Mouse (Mus musculus) left cerebral cortex, adult 8-10 months (tissue): ENCODE data around the gene Ckm. TPM values are rescaled to one million over a fixed set of nuclear protein-coding genes. Genes with fewer than 3 reads are reported as not detected.

Source experiments
- DNase-seq, 2 experiments: peaks; one replicate each; pipeline ENCODE4 v3.0.0; 2022; ENCODE audit warnings: low spot score in 2 of 2
- total RNA-seq, 4 experiments: library from RNA; stranded (reverse); gene quantifications; 2 replicates each; pipeline ENCODE4 v1.2.4; 2022

The Ckm gene
- total RNA-seq, 4 experiments from 2014 or later = 3.1 to 12.8 (median 9.4) TPM; not detected in 1

DNA sequence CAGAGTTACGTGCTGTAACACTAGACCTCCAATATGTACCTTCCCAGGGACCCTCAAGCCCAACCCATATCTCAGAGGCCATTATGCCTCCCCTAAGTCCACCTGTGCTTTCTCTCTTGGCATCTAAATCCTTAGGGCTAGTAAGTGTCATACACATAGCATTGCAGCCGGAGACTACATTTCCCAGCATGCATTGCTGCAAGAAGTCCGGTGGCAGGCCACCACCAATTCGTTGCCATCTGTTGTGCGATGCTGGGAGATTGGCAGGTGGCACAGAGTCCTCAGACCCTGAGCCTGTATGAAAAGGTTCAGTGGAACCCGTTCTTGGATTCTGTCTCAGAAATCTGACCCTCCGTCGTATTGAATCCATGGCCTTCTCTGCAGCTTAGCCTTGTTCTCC lies 25.1 kb downstream of the Ckm start:
- DNase-seq = no peak

DNA sequence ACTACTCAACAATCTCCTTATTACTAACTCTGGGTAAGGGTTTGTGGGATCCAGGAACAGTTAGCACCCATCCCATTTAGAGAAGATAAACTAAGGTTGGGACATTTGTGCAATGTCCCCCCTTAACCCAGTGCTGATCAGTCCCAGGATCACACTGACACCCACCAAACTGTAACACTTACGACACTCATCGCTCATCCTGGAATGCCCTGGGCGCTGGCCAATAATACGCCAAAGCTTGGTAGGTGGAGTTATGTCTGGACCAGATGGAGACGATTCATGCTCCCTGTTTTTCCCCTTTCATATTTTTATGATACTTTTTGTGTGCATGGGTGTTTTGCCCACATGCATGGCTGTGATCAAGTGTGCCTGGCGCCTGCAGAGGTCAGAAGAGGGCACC lies 25.8 kb downstream of the Ckm start:
- no peak for DNase-seq

DNA sequence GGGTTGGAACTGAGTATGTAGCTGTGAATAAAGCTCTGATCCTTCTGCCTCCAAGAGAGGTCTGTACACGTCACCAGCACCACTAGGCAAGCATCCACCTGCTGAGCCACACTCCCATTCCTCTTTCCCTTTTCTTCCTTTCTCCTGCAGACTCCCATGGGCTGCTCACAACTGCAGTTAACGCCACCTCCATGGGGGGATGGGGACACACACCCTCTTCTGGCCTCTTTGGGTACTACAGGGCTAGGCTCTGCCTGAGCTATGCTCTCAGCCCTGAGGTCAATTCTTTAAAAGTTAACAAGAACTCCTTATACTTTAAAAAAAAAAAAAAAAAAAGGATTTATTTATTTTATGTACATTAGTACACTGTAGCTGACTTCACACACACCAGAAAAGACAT lies 27.9 kb downstream of the Ckm start:
- DNase-seq = no peak

DNA sequence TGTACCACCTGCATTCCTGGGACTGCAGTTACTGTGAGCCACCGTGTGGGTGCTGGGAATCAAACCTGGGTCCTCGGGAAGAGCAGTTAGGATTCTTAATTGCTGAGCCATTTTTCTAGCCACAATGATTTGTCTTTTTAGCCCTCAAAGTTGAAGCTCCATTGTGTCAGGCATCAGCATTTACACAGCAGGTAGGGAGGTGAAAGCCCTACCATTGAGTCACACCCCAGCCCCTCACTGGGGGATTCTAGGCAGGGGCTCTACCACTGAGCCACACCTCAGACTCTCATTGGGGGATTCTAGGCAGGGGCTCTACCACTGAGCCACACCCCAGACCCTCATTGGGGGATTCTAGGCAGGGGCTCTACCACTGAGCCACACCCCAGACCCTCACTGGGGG lies 31.7 kb downstream of the Ckm start:
- no peak for DNase-seq

DNA sequence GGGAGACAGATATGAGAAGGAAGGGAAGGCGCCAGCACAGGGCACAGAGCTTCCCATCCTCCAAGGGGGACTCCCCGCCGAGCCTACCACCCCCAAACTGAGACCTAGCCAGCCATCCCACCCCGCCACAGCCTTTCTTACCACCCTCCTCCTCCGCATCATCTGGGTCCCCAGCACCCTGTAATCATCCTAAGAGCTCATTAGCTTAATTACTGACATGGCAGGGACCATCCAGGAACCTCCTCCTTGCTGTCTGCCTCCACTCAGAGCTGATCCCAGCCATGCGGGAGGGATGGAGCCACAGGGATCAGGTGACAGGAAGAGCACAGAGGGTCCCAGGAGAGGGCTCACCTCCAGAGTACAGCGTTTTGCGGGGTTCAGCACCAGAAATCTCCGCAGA lies 32.5 kb downstream of the Ckm start:
- no peak for DNase-seq

DNA sequence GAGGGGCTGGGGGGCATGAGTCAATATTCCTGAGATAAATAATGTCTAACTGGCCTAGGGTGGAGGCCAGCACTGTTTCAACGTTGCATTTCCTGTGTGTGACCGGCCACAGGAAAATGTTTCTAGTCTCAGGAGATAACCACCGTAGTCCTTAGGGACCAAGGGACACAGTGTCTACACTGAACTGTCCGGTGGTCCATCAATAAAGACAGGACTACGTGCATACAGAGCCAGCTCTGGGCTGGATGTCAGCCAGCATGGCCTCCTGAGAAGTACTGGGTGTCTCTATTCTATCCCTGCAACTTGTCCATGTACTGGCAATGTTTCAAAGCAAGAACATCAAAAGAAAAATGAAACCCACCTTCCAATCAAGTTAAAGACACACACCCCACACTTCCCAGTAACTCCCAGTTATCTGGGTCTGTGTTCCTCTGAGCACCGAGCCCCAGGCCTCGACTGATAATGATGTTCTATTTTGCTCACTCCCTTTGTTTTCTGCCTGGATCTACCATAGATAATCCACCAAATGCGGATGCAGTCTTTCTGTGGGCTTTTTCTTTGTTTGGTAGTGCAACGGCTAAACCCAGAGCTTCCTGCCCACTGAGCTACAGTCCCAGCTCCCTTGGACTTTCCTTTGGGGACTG lies 37.0 kb downstream of the Ckm start:
- DNase-seq = no peak

DNA sequence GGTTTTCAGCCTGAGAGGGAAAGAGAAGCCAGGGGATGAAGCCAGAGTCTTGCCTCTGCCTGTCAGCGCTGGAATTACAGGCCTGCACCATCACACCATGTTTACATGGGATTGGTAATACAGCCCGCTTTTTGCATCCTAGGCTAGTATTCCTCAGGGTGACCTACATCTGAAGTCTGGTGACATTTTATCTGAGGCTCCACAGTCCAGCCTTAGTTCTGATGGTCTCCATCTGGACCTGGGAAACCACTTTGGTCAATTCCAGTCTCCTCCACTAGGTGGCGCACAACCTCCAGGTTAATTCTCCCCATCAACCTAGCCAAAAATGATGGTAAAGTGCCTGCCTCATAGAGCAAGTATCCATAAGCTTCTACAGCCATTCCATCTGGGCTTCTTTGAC lies 38.8 kb downstream of the Ckm start:
- DNase-seq = peak in 1 of 2 experiments; percentile 79

DNA sequence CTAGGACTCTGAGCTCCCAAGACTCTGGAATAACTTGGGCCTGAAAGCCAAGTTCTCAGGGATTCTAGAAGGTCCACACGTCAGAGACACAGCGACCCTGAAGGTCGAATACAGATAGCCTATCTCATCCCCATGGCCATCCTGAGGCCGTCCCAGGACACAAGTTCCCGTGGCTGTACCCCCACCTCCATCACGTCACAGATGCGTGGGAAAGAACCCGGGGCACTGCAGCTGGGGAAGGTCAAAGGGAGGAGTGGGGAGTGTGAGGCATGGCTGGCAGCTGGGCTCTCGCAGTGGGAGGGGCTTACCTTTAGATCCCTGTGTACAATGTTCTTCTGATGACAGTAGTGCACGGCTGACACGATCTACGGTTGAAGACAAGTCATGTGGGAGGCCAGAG lies 40.2 kb downstream of the Ckm start:
- no peak for DNase-seq

DNA sequence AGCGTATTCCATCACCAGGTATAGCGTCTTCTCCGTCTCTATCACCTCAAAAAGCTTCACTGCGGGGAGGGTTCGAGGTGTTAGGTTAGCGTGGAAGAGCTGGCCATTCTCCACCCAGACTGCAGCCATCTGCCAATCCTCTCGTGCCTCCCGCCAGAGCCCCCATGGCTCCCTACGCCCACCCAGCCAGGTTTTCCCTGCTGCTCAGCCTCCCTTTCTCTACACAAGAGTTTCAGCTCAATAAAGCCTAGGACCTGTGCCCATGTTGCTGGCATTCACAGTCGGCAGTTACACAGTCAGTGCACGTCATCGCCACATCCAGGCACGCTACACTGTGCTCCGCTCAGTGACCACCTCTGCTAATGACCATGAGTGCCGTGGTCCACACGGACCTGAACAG lies 43.1 kb downstream of the Ckm start:
- no peak for DNase-seq

DNA sequence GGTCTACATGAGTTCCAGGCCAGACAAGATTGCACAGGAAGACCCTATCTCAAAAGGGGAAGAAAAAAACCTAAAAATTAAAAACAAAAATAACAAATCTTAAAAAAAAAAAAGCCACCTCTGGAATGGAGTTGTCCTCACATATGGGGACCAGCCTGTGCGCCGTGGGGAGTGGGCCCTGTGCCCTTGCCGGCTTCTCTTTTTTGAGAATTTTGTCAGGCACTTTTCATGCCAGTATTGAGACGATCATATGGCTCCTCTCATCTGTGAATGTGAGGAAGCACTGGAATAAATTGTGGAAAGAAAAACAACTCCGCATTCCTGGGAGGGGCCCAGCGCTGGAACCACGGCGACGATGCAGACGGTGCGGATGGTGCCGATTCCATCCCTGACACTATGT lies 44.6 kb downstream of the Ckm start:
- DNase-seq = no peak

DNA sequence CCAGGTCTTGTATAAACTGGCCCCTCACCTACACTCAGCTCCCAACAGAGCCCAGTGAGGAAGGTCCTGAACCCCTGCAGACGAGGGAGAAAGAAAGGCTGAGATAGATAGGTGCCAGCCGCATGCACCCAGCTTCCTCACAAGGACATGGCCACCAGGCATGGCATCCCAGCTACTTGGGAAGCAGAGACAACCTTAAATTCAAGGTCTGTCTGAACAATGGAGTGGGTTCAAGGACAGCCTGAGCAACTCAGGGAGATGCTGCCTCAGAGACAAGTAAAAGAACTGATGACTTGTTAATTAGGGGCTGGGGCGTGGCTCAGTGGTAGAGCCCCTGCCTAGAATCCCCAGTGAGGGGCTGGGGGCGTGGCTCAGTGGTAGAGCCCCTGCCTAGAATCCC lies 50.6 kb downstream of the Ckm start:
- DNase-seq = no peak

DNA sequence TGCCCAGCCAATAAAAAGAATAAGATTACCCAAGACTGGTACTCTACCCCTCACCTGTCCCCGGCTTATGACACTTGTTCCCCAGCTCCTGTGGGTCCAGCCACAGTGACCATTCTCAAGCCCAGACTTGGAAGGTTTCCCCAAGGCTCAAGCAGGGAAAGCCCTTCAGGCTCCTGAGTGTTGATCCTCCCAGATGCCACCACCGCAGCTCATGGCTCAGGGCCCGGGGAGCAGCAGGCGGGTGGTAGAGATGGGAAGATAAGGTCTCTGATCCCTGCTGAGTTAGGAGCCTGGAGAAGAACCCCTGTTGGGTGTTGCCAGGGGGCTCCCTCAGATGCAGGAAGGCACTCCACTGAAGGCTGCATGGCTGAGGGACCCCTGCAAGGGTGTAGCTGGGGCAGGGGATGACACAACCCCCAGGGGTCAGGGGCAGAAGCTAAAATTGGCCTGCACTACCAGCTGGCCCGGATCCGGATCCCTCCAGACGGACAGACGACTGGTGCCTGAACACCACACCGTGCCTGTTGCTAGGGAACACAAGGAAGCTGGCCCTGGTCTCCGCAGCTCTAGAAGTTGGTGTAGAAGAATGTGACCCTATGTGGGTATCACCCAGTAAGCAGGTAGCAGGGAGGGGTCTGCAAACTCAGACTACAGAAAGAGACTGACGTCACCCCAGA lies 51.4 kb downstream of the Ckm start:
- DNase-seq = no peak

DNA sequence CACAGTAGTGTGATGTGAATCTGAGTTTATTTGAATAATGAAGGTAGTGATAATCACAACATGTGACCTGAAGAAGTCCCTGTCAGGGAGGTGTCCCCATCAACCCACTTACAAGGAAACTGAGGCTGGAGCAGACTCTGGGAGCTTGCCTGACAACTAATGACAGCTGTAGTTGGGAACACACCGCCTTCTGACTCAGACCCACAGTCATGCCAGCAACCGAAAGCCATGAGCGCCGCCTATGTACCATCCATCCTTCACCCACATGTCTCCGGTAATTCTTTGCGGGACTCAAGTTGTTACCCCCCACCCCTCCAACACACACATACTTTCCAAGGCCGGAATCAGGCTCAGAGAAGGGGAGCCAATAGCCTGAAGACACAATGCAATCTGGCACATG lies 52.1 kb downstream of the Ckm start:
- DNase-seq = peak in 1 of 2 experiments; percentile 27

DNA sequence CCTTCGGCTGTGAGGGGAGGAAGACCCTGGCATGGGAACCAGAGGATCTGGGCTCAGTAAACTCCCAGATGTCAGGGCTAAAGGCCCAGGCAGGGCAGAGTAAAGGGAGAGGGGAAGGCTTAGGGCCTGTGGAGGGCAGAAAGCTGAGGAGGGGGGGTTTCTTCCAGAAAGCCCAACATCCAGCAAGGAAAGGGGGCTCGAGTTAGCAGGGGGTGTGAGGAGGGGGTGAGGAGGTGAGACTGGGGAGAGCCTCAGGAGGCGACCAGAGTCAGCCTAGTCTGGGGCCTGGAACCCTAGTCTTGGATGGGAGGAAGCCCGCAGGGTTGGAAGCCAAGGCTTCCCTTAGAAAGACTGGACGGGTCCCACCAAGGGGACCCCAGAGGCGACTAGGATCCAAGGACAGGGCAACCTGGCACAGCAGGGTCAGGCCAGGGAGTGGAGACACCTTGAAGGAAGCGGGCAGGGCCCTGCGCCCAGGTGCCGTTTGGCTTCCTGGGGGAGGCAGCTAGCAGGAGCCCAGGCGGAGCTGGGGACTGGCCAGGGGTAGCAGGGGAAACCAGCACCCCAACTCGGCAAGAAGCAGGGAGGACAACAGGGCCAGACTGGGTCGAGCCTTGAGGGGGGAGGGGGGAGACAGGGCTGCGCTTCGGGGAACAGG lies 53.0 kb downstream of the Ckm start:
- no peak for DNase-seq

DNA sequence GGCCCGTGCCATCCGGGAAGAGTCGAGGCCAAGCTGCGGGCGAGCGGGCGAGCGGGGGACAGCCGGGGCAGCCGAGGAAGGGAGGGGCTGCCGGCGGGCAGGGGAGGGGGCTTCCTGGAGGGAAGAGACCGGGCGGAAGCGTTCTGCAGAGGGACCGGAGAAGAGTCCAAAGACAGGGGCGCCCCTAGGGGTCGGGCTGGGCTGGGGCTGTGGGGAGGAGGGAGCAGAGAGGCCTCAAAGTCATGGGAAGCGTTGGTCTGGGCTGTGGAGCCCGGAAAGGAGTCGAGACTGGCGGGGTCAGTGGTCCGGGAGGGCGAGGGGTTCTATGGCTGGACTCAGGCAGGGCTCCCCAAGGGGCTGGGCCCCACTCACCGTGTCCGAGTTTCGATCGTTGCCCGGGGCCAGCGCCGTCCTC lies 53.5 kb downstream of the Ckm start:
- no peak for DNase-seq

DNA sequence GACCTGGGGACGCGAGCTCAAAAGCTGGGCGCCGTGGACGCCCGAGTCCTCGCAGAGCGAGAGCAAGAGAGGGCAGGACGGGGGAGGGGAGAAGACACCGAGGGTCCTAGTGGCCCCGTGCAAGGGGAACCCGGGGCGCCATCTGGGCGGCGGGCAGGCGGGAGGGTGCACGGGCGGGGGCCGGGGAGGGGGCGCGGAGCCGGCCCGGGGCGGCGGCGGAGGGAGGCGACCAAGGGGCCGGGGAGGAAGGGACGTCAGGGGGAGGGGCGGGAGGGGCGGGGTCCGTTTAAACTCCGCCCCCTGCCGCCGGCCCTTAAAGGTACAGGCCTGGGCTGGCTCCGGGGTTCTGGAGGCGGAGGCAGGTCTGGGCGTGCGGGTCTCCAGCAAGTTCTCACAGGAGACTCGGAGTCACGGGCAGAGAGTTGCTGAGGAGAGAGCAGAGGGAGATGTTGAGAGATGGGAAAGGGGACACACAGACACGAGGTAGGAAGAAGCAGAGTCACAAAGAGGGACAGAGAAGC lies 54.1 kb downstream of the Ckm start, which contains the start of gene Mark4:
TSS of gene Mark4 (minus strand) at position 231 of the 521 bp plus-strand sequence.
- DNase-seq = peak; percentile 51 to 56

DNA sequence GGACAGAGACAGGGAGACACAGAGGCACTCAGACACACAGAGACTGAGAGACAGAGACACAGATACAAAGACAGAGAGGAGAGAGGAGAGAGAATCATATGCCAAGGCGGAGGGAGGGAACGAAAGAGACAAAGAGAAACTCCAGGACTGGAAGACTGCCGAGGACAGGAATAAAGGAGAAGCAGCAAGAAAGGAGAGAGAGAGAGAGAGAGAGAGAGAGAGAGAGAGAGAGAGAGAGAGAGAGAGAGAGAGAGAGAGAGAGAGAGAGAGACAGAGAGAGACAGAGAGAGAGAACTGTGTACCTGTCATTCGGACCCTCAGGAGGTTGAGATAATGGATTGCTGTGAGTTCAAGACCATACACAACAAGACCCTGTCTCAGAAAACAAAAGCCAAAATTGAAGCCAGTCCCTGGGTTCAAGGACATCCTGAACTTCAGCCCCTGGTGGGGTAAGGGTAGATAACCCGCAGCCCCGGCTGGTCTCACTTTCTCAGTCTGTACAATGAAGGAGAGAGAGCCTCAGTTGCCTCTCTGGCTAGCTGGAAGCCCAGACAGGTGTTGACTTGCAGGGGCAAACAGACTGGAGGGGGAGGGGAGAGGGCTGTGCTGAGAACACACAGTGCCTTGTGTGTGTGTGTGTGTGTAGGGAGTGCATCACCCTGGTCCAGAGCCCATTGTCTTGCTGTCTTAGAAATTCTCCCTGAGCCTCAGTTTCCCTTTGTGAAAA lies 54.7 kb downstream of the Ckm start:
- DNase-seq = no peak

DNA sequence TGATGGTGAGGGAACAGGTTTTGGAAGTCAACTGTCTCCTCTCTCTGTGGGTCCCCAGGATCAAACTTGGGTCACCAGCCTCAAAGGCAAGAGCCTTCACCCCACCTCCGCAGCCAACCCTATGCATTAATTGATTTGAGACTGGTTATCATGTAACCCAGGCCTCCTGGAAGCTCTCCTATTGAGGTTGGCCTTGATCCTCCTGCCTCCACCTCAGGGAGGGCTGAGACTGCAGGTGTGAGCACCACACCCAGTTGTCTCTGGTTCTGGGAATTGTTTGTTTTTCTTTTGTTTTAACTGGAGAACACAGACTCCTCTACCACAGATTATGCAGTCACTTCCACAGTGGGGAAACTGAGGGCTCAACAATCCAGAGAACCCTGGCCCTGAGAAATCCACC lies 55.9 kb downstream of the Ckm start:
- no peak for DNase-seq

DNA sequence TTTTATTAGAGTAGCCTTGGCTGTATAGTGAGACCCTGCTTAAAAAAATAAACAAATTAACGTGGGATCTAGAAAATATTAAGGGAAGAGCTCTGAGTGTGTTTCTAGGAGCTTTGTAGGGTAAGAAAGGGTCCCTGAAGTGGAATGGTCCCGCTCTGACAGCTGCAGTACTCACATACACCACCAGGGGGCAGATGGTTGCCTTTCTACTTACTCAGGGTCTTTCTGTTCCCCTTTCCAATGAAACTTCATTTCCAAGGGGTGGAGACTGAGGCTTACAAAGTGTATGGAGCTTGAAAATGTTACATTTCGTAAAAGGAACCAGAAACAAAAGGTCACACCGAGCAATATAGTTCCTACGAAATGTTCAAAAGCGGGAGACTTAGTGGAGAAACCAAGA lies 56.9 kb downstream of the Ckm start:
- DNase-seq = peak in 1 of 2 experiments; percentile 66

DNA sequence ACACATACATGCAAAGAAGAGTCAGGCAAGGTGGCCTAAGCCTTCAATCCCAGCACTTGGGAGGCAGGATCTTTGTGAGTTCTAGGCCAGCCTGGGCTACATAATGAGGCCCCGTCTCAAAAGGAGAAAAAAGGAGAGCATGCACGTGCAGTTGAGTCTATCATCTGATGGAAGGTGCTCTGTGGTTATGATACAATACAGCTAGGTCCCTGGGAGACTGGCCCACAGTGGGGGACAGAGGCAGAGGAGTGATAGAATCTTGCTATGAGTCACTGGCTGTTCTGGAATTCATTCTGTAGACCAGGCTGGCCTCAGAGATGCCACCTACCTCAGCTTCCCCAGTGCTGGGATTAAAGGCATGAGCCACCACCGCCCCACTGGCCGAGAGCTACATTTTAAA lies 57.9 kb downstream of the Ckm start:
- no peak for DNase-seq

DNA sequence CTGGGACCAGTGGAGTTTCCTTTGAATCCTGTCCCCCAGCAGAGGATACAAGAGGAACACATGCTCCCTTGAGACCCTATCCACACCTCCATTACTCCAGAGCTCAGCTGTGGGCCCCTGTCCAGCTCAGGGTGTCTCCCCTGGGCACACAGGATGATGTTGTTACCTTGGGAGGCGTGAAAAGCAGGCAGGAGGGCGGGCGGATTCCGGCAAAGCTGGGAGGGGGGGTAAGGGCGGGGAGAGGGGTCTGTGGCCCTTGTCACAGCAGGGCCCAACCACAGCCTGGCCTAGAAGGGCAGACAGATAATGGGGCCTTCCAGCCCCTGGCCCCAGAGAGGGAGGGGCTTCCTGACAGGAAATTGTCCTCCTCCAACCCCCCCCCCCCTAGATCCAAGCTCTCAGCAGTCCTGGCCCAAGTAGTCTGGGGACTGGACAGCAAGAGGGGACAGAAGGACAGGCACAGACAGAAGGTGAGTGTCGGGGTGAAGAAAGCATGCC lies 58.4 kb downstream of the Ckm start, which contains the start of gene Exoc3l2:
TSS of gene Exoc3l2 (plus strand) at position 448 of the 498 bp plus-strand sequence.
- DNase-seq = no peak
